Mouse (Mus musculus) bone marrow, adult 2 months (tissue): ENCODE measurements around the gene Fdxr.

Experiments used
- CTCF ChIP-seq: fragments of 200-500 bp; IDR thresholded peaks from 2 replicates; pipeline ENCODE4 v1.5.1; 2011; ENCODE audit warnings: low read length, control low read depth; ENCODE audit not compliant: control insufficient read depth, insufficient read depth
- POLR2A ChIP-seq: fragments of 200-500 bp; IDR thresholded peaks from 2 replicates; pipeline ENCODE4 v1.6.1; 2011; ENCODE audit warnings: low read depth, mild to moderate bottlenecking, control low read depth, low read length, borderline replicate concordance; ENCODE audit not compliant: control insufficient read depth

DNA sequence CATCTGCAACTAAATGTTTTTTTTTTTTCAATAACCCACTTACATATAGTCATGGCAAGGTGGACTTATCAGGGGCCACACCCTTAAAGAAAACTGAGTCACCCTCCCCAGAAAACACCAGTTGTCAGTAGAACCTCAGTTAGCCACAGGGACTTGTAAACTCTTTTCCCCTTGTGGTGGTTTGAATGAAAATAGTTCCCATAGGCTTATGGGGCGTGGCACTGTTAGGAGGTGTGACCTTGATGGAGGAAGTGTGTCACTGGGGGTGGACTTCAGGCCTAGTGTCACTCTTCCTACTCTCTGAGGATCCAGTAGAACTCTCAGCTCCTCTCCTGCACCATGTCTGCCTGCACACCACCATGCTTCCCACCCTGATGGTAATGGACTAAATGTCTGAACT is 2.9 kb upstream of the Fdxr start:
- no peak for TF ChIP-seq CTCF
- TF ChIP-seq POLR2A: no peak
